Mouse (Mus musculus): ENCODE data around the gene Slc12a1. TPM values are rescaled to one million over a fixed set of nuclear protein-coding genes. Genes with fewer than 3 reads are reported as not detected.

Slc12a1 gene
- total and polyA plus RNA-seq, 2 experiments from 2014 or later, result 0.06 to 0.44 TPM

- Histone ChIP-seq H3K9me3 (ENCODE audit: low read length) (no peaks in the 10 kb centered on the region), H3K9ac (replicated peaks; ENCODE audit: low read length, poor library complexity, severe bottlenecking) (no peak overlapping the region), H3K27me3 (ENCODE audit: insufficient read depth, low read length) (no peaks in the 10 kb centered on the region), H3K27ac (ENCODE audit: low read depth, low read length) (no peak overlapping the region), H3K36me3 (ENCODE audit: insufficient read depth, low read length) (no peaks in the 10 kb centered on the region), H3K4me2 (ENCODE audit: low read depth, low read length, poor library complexity, severe bottlenecking) (no peak overlapping the region), H3K4me3 (ENCODE audit: low read depth, low read length) (no peak overlapping the region), H3K4me1 (ENCODE audit: insufficient read depth, low read length) (no peaks in the 10 kb centered on the region)
- 87% methylated on average over 2 of the region's 2 CpGs for WGBS
- DNase-seq (ENCODE audit: low spot score), result no peak
- TF ChIP-seq CTCF (IDR thresholded peaks at IDR 0.05), result no peak
- ATAC-seq (ENCODE audit: low FRiP score), result no peak
These were observed 81.2 kb downstream of the Slc12a1 start for GRCm38 (mm10) chr2:125233537-125233936.

GRCm38 (mm10) chr2:125234049-125234448 is 81.7 kb downstream of the Slc12a1 start:
- no peak for DNase-seq (ENCODE audit: low spot score)
- no peak overlapping the region for H3K9ac ChIP-seq (replicated peaks; ENCODE audit: low read length, poor library complexity, severe bottlenecking)
- no peaks in the 10 kb centered on the region for H3K36me3 ChIP-seq (ENCODE audit: insufficient read depth, low read length)
- no peak for ATAC-seq (ENCODE audit: low FRiP score)
- no peak for TF ChIP-seq CTCF (IDR thresholded peaks at IDR 0.05)
- H3K9me3 ChIP-seq (ENCODE audit: low read length), result no peaks in the 10 kb centered on the region
- no peak overlapping the region for H3K4me3 ChIP-seq (ENCODE audit: low read depth, low read length)
- H3K4me1 ChIP-seq (ENCODE audit: insufficient read depth, low read length), result no peaks in the 10 kb centered on the region
- H3K27me3 ChIP-seq (ENCODE audit: insufficient read depth, low read length), result no peaks in the 10 kb centered on the region
- 95% methylated on average over 2 of the region's 2 CpGs for WGBS
- H3K27ac ChIP-seq (ENCODE audit: low read depth, low read length), result no peak overlapping the region
- H3K4me2 ChIP-seq (ENCODE audit: low read depth, low read length, poor library complexity, severe bottlenecking), result no peak overlapping the region

GRCm38 (mm10) chr2:125245545-125246285 is 93.4 kb downstream of the Slc12a1 start:
- DNase-seq (ENCODE audit: low spot score) (no peak), ATAC-seq (ENCODE audit: low FRiP score) (no peak)
- no peaks in the 10 kb centered on the region for H3K27me3 ChIP-seq (ENCODE audit: insufficient read depth, low read length)
- H3K9ac ChIP-seq (replicated peaks; ENCODE audit: low read length, poor library complexity, severe bottlenecking), result no peak overlapping the region
- no peaks in the 10 kb centered on the region; the same call in 1 of the 2 replicates for H3K4me1 ChIP-seq (ENCODE audit: insufficient read depth, low read length)
- H3K9me3 ChIP-seq (ENCODE audit: low read length), result no peaks in the 10 kb centered on the region
- no peak overlapping the region for H3K4me2 ChIP-seq (ENCODE audit: low read depth, low read length, poor library complexity, severe bottlenecking)
- H3K36me3 ChIP-seq (ENCODE audit: insufficient read depth, low read length), result no peaks in the 10 kb centered on the region
- no peak overlapping the region for H3K4me3 ChIP-seq (ENCODE audit: low read depth, low read length)
- WGBS, result 98% methylated on average over 3 of the region's 3 CpGs
- no peak overlapping the region for H3K27ac ChIP-seq (ENCODE audit: low read depth, low read length)
- TF ChIP-seq CTCF (IDR thresholded peaks at IDR 0.05), result no peak

- peak overlapping the region; percentile 57 for H3K4me3 ChIP-seq (ENCODE audit: low read depth, low read length)
- 20% methylated on average over 9 of the region's 9 CpGs for WGBS
- H3K9me3 ChIP-seq (ENCODE audit: low read length), result no peaks in the 10 kb centered on the region
- peak overlapping the region; percentile 68; the same call in 1 of the 2 replicates for H3K9ac ChIP-seq (replicated peaks; ENCODE audit: low read length, poor library complexity, severe bottlenecking)
- no peak for TF ChIP-seq CTCF (IDR thresholded peaks at IDR 0.05)
- ATAC-seq (ENCODE audit: low FRiP score) (no peak; the same call in 1 of the 2 replicates), DNase-seq (ENCODE audit: low spot score) (no peak)
- H3K27me3 ChIP-seq (ENCODE audit: insufficient read depth, low read length), result no peaks in the 10 kb centered on the region
- H3K36me3 ChIP-seq (ENCODE audit: insufficient read depth, low read length), result no peaks in the 10 kb centered on the region
- H3K4me2 ChIP-seq (ENCODE audit: low read depth, low read length, poor library complexity, severe bottlenecking), result peak overlapping the region; percentile 61
- H3K4me1 ChIP-seq (ENCODE audit: insufficient read depth, low read length), result no peaks in the 10 kb centered on the region; the same call in 1 of the 2 replicates
- H3K27ac ChIP-seq (ENCODE audit: low read depth, low read length), result no peak overlapping the region
These were observed 94.4 kb downstream of the Slc12a1 start for GRCm38 (mm10) chr2:125246669-125247068.

- peak; percentile 97 for DNase-seq (ENCODE audit: low spot score)
- no peaks in the 10 kb centered on the region for H3K27me3 ChIP-seq (ENCODE audit: insufficient read depth, low read length)
- TF ChIP-seq CTCF (IDR thresholded peaks at IDR 0.05), result peak; percentile 39
- H3K27ac ChIP-seq (ENCODE audit: low read depth, low read length), result peak within 1 kb of the TSS; percentile 75
- H3K4me1 ChIP-seq (ENCODE audit: insufficient read depth, low read length), result no peaks in the 10 kb centered on the region; the same call in 1 of the 2 replicates
- under 1% methylated on average over 78 of the region's 96 CpGs for WGBS
- no peaks in the 10 kb centered on the region for H3K36me3 ChIP-seq (ENCODE audit: insufficient read depth, low read length)
- H3K9ac ChIP-seq (replicated peaks; ENCODE audit: low read length, poor library complexity, severe bottlenecking), result peak within 1 kb of the TSS; percentile 68
- peak; percentile 98 for ATAC-seq (ENCODE audit: low FRiP score)
- peak within 1 kb of the TSS; percentile 61 for H3K4me2 ChIP-seq (ENCODE audit: low read depth, low read length, poor library complexity, severe bottlenecking)
- H3K9me3 ChIP-seq (ENCODE audit: low read length), result no peaks in the 10 kb centered on the region
- peak within 1 kb of the TSS; percentile 57 for H3K4me3 ChIP-seq (ENCODE audit: low read depth, low read length)
These were observed 95.0 kb downstream of the Slc12a1 start, which contains the start of gene Dut for GRCm38 (mm10) chr2:125247108-125247961. Dut (plus strand) TSS chr2:125247190.

GRCm38 (mm10) chr2:125247962-125248235 is 95.6 kb downstream of the Slc12a1 start:
- Histone ChIP-seq H3K9ac (replicated peaks; ENCODE audit: low read length, poor library complexity, severe bottlenecking) (peak overlapping the region; percentile 68), H3K4me1 (ENCODE audit: insufficient read depth, low read length) (no peaks in the 10 kb centered on the region; the same call in 1 of the 2 replicates), H3K27me3 (ENCODE audit: insufficient read depth, low read length) (no peaks in the 10 kb centered on the region), H3K4me2 (ENCODE audit: low read depth, low read length, poor library complexity, severe bottlenecking) (peak overlapping the region; percentile 61), H3K9me3 (ENCODE audit: low read length) (no peaks in the 10 kb centered on the region), H3K4me3 (ENCODE audit: low read depth, low read length) (peak overlapping the region; percentile 57), H3K36me3 (ENCODE audit: insufficient read depth, low read length) (no peaks in the 10 kb centered on the region), H3K27ac (ENCODE audit: low read depth, low read length) (peak overlapping the region; percentile 75)
- DNase-seq (ENCODE audit: low spot score), result no peak
- under 1% methylated on average over 9 of the region's 9 CpGs for WGBS
- no peak for TF ChIP-seq CTCF (IDR thresholded peaks at IDR 0.05)
- ATAC-seq (ENCODE audit: low FRiP score), result peak; percentile 35; the same call in 1 of the 2 replicates
